ENCODE assay signal across 8 mouse cellular contexts in the genomic region with DNA sequence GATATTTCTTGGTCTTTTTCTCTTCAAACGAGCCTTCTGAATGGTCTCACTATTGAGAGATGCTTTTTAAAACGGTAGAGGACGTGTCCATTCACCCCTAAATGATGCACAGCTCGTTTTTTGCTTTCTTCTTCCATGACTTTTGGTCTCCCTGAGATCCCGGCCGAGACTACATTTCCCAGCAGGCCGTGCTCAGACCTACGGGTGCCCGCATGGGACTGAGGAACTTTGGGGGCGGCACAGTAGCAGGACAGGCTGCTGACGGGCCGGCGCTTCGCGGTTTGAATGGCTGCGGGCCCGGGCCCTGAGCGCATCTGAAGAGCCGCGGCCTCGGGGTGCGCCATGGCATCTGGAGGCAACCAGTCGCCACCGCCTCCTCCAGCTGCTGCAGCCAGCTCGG. TPM values are rescaled to one million over a fixed set of nuclear protein-coding genes. Genes with fewer than 3 reads are reported as not detected.
A peak's percentile ranks its signal among the peaks of the same experiment; 100 is the strongest.
DNase-seq lines count a peak whose midpoint lies in the region; ATAC-seq lines count a peak whose summit lies in the region.

Rbl2 (plus strand) TSS at position 224 of the 400 bp plus-strand sequence.

- H3K27me3 ChIP-seq in lung, embryonic 16.5 days (ENCODE audit: control insufficient read depth, insufficient read depth, low read depth, low read length), result no peaks in the 10 kb centered on the region

- DNase-seq in MEL-GATA-1-ER (ENCODE audit: extremely low read depth, low read depth), result peak; percentile 82
- peak; percentile 94 for DNase-seq in cerebellum, adult 8-10 months
- DNase-seq in forelimb bud, embryonic 11.5 days (ENCODE audit: low read depth, low spot score), result peak; percentile 87
- peak; percentile 96 for DNase-seq in layer of hippocampus, adult 9-10 months (ENCODE audit: low spot score)
- peak; percentile 92 for DNase-seq in ovary, postnatal 10 days (ENCODE audit: low spot score)
- DNase-seq in thymus, postnatal 10 days (ENCODE audit: low spot score in 2 of 2), result peak; percentile 89 to 92

- peak within 1 kb of the TSS; percentile 95 for H3K4me3 ChIP-seq in lung, embryonic 16.5 days (ENCODE audit: low read length)

- H3K36me3 ChIP-seq in lung, embryonic 16.5 days (ENCODE audit: control insufficient read depth, insufficient read depth, low read length), result no peaks in the 10 kb centered on the region

- H3K27ac ChIP-seq in lung, embryonic 16.5 days (ENCODE audit: low read length), result peak within 1 kb of the TSS; percentile 87

- H3K4me1 ChIP-seq in lung, embryonic 16.5 days (replicated peaks; ENCODE audit: control insufficient read depth, insufficient read depth, low read length), result peaks cover 12% of the 10 kb centered on the region

- ATAC-seq in hematopoietic stem cell, adult 5-6 weeks (replicated peaks in 1 of 2; ENCODE audit: insufficient read depth in 1 of 2, low FRiP score in 2 of 2, low TSS enrichment in 1 of 2, low read depth in 1 of 2, poor library complexity in 2 of 2, severe bottlenecking in 2 of 2), result peak; percentile 88 to 94
- peak; percentile 98 for ATAC-seq in lung, embryonic 16.5 days (ENCODE audit: low read depth)

- peak within 1 kb of the TSS; percentile 65 for H3K4me2 ChIP-seq in lung, embryonic 16.5 days (ENCODE audit: low read depth, low read length)

- H3K9me3 ChIP-seq in lung, embryonic 16.5 days (ENCODE audit: control insufficient read depth, low read length), result no peaks in the 10 kb centered on the region

- WGBS in lung, embryonic 16.5 days, result 0% methylated on average over 25 of the region's 25 CpGs

- H3K9ac ChIP-seq in lung, embryonic 16.5 days (ENCODE audit: low read length), result peak within 1 kb of the TSS; percentile 92

RNA-seq across cellular contexts. Expression of gene Rbl2, which starts in this region (rescaled TPM):
- 81.7 and 107 TPM in 2 replicates for total RNA-seq in hematopoietic stem cell, adult 5-6 weeks (2017)
- polyA plus RNA-seq in lung, embryonic 16.5 days (2015; fragmentation: Nextera tagmentation; extraction: Ambion mirVana), result 20.8 TPM in 2 replicates

Comparison
In these comparisons a context has a peak if more than half of its experiments do, and no peak if none do; other contexts are left out.
1. Peak in every context shown above with its lines: DNase-seq, ATAC-seq, H3K4me3 ChIP-seq and H3K27ac ChIP-seq.